Mouse (Mus musculus): ENCODE data around the gene Ube2l3. TPM values are rescaled to one million over a fixed set of nuclear protein-coding genes. Genes with fewer than 3 reads are reported as not detected.

Gene Ube2l3
- polyA plus RNA-seq, 1 experiment from 2014 or later = 332 TPM

DNA sequence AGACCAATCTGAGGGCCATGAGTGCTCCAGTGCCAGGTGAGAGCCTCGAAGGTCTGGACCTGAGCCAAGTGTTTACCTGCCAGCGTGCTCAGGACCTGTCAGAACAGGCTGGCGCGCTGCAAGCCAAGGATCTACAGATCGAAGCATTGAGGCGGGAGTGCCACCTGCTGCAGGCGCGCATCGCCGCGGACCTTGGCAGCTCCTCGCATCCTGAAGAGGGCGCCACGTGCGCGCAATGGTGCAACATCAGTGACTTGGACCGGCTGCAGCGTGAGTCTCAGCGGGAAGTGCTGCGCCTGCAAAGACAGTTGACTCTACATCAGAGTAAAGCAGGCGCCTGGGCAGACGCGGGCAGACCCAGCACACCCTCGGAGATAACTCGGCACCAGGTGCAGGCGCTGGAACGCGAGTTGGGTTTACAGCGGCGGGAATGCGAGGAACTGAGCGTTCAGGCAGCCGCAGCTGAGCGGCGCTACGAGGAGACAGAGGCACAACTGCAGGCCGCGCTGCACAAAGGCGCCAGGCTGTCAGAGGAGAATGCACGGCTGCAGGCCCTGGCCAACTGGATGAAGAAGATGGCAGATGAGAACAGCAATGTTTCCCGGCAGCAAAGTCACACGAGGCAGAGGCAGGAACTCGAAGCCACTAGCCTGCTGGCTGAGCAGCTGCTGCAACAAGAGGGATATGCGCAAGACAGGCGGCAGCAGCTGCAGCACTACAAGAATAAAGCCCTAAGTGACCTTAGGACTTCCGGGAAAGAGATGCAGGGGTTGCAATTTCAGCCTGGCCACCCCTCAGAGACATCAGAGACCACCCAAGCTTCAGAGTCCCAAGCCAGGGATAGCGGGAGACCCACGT is 7.8 kb upstream of the Ube2l3 start:
- Histone ChIP-seq H3K4me2 (replicated peaks; ENCODE audit: low read depth, low read length) (peak overlapping the region; percentile 99), H3K4me1 (ENCODE audit: insufficient read depth, low read length) (peaks cover 21% of the 10 kb centered on the region), H3K9ac (replicated peaks; ENCODE audit: low read length) (peak overlapping the region; percentile 37; the same call in 1 of the 2 replicates), H3K4me3 (ENCODE audit: low read length) (peak overlapping the region; percentile 64), H3K36me3 (ENCODE audit: insufficient read depth, low read length) (no peaks in the 10 kb centered on the region), H3K27ac (ENCODE audit: low read length) (peak overlapping the region; percentile 17; the same call in 1 of the 2 replicates), H3K9me3 (ENCODE audit: low read length) (no peaks in the 10 kb centered on the region), H3K27me3 (ENCODE audit: insufficient read depth, low read length) (peaks cover 9% of the 10 kb centered on the region)
- ATAC-seq (ENCODE audit: low FRiP score, low TSS enrichment) = peak; percentile 86
- 7% methylated on average over 48 of the region's 48 CpGs for WGBS

- Histone ChIP-seq H3K36me3 (ENCODE audit: insufficient read depth, low read length) (no peaks in the 10 kb centered on the region), H3K9ac (replicated peaks; ENCODE audit: low read length) (peak overlapping the region; percentile 37), H3K27ac (ENCODE audit: low read length) (peak overlapping the region; percentile 17; the same call in 1 of the 2 replicates), H3K9me3 (ENCODE audit: low read length) (no peaks in the 10 kb centered on the region), H3K4me1 (ENCODE audit: insufficient read depth, low read length) (peaks cover 21% of the 10 kb centered on the region), H3K4me3 (ENCODE audit: low read length) (peak overlapping the region; percentile 64), H3K4me2 (replicated peaks; ENCODE audit: low read depth, low read length) (peak overlapping the region; percentile 99), H3K27me3 (ENCODE audit: insufficient read depth, low read length) (peaks cover 9% of the 10 kb centered on the region)
- 1% methylated on average over 37 of the region's 37 CpGs for WGBS
- peak; percentile 4 for ATAC-seq (ENCODE audit: low FRiP score, low TSS enrichment)
Observed at GRCm38 (mm10) chr16:17209404-17209960, 7.0 kb upstream of the Ube2l3 start.

DNA sequence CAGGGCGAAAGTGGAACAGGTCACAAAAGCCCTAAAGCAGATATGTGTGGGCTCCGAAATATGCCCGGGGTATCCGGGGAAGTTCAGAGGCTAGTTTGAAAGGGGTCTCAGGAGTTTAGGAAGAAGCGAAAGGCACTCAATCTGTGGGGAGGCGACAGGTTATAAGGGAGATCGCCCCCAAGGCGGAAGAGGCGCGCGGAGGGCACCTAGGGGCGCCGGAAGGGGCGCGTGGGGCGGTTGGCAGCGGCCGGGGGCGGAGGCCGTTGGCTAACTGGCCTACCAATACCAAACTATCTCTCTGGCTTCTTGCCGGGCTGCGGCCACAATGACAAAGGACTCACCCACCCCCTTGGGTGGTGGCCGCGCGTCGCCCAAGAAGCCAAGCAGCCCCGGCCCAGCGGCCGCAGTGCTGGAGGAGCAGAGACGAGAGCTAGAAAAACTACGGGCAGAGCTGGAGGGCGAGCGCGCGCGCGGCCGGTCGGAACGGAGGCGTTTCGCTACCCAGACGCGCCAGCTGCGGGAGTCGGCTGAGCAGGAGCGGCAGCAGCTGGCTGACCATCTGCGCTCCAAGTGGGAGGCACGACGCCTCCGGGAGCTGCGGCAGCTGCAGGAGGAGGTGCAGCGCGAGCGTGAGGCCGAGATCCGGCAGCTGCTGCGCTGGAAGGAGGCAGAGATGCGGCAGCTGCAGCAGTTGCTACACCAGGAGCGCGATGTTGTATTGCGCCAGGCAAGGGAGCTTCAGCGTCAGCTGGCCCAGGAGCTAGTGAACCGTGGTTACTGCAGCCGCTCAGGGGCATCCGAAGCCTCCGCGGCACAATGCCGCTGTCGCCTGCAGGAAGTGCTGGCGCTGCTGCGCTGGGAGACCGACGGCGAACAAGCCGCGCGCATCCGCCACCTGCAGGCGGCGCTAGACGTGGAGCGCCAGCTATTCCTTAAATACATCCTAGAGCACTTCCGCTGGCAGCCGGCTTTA is 6.2 kb upstream of the Ube2l3 start, which contains the start of gene Rimbp3:
Gene Rimbp3, plus strand, starts transcription at position 215 of the 973 bp plus-strand sequence.
- under 1% methylated on average over 84 of the region's 85 CpGs for WGBS
- Histone ChIP-seq H3K27me3 (ENCODE audit: insufficient read depth, low read length) (peaks cover 9% of the 10 kb centered on the region), H3K9me3 (ENCODE audit: low read length) (no peaks in the 10 kb centered on the region), H3K36me3 (ENCODE audit: insufficient read depth, low read length) (no peaks in the 10 kb centered on the region), H3K27ac (ENCODE audit: low read length) (0 out of 2 replicates have a peak within 1 kb of the TSS, but pooled peaks have one; percentile 1), H3K4me1 (ENCODE audit: insufficient read depth, low read length) (peaks cover 21% of the 10 kb centered on the region), H3K9ac (replicated peaks; ENCODE audit: low read length) (peak within 1 kb of the TSS; percentile 72), H3K4me3 (ENCODE audit: low read length) (peak within 1 kb of the TSS; percentile 64), H3K4me2 (replicated peaks; ENCODE audit: low read depth, low read length) (peak within 1 kb of the TSS; percentile 99)
- peak; percentile 87 for ATAC-seq (ENCODE audit: low FRiP score, low TSS enrichment)

DNA sequence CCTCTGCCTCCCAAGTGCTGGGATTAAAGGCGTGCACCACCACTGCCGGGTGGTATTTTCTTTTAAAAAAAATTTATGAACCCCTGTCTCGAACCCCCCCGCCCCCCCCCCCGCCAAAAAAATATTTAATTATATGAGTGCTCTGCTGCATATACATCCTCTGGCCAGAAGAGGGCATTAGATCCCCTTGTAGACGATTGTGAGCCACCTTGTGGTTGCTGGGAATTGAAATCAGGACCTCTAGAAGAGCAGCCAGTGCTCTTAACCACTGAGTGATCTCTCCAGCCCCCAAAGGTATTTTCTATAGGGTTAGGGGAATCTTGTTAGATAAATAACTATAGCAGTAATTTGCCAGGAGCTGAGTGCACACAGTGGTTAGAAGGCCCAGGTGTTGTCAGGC is 2.5 kb upstream of the Ube2l3 start:
- no peak overlapping the region for H3K4me2 ChIP-seq (replicated peaks; ENCODE audit: low read depth, low read length)
- no peaks in the 10 kb centered on the region for H3K9me3 ChIP-seq (ENCODE audit: low read length)
- H3K4me1 ChIP-seq (ENCODE audit: insufficient read depth, low read length) = peaks cover 17% of the 10 kb centered on the region
- H3K27me3 ChIP-seq (ENCODE audit: insufficient read depth, low read length) = peaks cover 5% of the 10 kb centered on the region
- H3K36me3 ChIP-seq (ENCODE audit: insufficient read depth, low read length) = no peaks in the 10 kb centered on the region
- 2% methylated on average over 6 of the region's 6 CpGs for WGBS
- no peak overlapping the region for H3K4me3 ChIP-seq (ENCODE audit: low read length)
- no peak for ATAC-seq (ENCODE audit: low FRiP score, low TSS enrichment)
- no peak overlapping the region for H3K27ac ChIP-seq (ENCODE audit: low read length)
- H3K9ac ChIP-seq (replicated peaks; ENCODE audit: low read length) = no peak overlapping the region

DNA sequence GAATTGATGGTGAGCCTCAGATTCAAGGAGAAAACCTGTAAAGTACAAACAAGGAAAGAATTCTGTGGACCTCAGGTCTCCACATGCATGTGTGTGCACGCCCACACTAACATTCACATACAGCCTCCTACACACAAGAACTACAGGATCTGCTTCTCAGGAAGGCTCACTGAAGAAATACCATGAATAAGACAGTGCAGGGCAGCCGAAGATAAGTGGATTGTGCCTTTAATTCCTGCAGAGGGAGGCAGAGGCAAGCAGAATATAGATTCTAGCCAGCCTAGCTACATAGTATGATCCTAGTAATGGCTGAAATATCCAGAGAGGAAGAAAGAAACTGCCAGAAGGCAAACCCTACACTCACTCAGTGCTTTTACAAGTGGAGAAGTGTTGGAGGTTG is 472 bp downstream of the Ube2l3 start:
- no peak overlapping the region for H3K4me3 ChIP-seq (ENCODE audit: low read length)
- peak; percentile 62; the same call in 1 of the 2 replicates for ATAC-seq (ENCODE audit: low FRiP score, low TSS enrichment)
- H3K4me2 ChIP-seq (replicated peaks; ENCODE audit: low read depth, low read length) = no peak overlapping the region
- H3K36me3 ChIP-seq (ENCODE audit: insufficient read depth, low read length) = 0 out of 2 replicates have a peak, but pooled peaks cover 3% of the 10 kb centered on the region
- no peaks in the 10 kb centered on the region for H3K27me3 ChIP-seq (ENCODE audit: insufficient read depth, low read length)
- 44% methylated on average over 2 of the region's 2 CpGs for WGBS
- peaks cover 12% of the 10 kb centered on the region for H3K4me1 ChIP-seq (ENCODE audit: insufficient read depth, low read length)
- no peaks in the 10 kb centered on the region for H3K9me3 ChIP-seq (ENCODE audit: low read length)
- H3K9ac ChIP-seq (replicated peaks; ENCODE audit: low read length) = no peak overlapping the region
- peak overlapping the region; percentile 40; the same call in 1 of the 2 replicates for H3K27ac ChIP-seq (ENCODE audit: low read length)

DNA sequence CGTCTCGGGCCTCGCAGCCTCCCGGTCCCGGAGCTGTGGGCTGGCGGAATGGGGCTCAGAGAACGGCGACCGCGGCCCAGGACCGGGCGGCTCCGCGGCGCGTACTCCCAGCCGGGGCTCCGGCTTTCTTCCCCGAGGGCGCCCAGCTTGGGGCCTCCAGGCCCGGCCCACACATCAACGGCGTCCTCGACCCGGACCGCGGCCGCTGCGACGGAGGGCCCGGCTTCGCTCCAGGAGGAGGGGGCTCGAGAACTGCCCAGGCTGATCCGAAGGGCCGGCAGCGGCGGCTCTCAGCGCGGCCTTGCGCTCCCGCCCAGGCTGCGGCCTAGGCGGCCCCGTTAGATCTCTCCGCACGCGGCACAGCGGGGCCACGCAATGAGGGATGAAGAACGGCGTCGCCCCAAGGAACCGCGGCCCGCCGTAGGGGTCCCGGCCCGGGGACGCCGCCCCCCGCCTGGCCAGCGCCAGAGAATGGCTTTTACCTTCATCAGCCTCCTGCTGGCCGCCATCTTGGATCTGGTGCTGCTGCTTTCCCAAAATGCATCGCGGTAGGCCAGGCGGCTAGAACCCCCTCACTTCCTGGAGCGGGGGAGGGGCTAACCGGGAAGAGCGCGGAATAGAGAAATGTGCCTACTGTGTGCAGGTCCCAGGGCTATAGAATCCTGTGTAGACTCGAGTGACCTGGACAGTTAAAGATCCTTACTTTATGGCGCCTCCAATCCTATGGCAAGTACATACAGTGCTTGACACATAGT is 1.3 kb downstream of the Ube2l3 start:
- Histone ChIP-seq H3K27me3 (ENCODE audit: insufficient read depth, low read length) (no peaks in the 10 kb centered on the region), H3K9me3 (ENCODE audit: low read length) (no peaks in the 10 kb centered on the region), H3K4me1 (ENCODE audit: insufficient read depth, low read length) (peaks cover 12% of the 10 kb centered on the region), H3K4me3 (ENCODE audit: low read length) (peak overlapping the region; percentile 100), H3K4me2 (replicated peaks; ENCODE audit: low read depth, low read length) (peak overlapping the region; percentile 78), H3K27ac (ENCODE audit: low read length) (peak overlapping the region; percentile 79), H3K9ac (replicated peaks; ENCODE audit: low read length) (peak overlapping the region; percentile 100), H3K36me3 (ENCODE audit: insufficient read depth, low read length) (0 out of 2 replicates have a peak, but pooled peaks cover 3% of the 10 kb centered on the region)
- peak; percentile 89 for ATAC-seq (ENCODE audit: low FRiP score, low TSS enrichment)
- under 1% methylated on average over 67 of the region's 72 CpGs for WGBS

DNA sequence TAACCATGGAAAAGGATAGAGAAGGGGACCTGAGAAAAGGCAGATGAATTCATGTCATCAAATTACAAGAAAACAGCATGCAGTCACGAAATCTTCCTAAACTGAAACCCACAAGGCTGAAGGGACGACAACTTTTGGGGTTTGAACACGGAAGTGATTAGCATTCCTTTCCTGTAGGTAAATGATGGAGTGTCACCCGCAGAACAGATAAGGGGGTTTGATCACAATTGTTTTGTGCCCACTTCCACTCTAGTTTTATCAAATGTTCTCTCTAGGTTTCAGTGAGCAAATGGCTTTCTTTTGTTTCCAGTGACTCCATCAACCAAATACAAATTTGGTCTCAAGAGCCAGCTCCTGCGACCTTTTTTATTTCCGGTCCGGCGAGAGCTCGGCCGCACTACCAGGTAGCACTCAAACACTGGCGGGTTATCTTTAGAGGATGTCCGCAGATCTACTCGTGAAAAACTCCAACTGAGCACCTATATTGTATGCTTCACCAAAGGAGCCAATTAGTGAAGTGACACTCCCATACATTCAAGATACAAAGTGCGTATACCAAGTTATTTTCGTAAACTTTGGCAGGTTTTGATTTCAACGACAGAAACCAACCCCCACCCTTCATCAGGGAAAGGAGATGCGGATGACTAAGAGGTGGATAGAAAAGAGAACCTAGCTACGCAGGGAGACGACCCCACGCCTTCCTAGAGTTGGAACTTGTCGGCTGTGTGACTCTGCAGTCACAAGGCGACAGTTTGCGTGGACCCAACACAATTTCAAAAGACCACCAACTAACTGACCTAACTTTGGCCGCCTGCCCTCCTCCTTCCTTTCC is 2.1 kb downstream of the Ube2l3 start:
- WGBS = 4% methylated on average over 24 of the region's 24 CpGs
- H3K9ac ChIP-seq (replicated peaks; ENCODE audit: low read length) = peak overlapping the region; percentile 100
- H3K4me2 ChIP-seq (replicated peaks; ENCODE audit: low read depth, low read length) = peak overlapping the region; percentile 78
- ATAC-seq (ENCODE audit: low FRiP score, low TSS enrichment) = peak; percentile 21; the same call in 1 of the 2 replicates
- no peaks in the 10 kb centered on the region for H3K9me3 ChIP-seq (ENCODE audit: low read length)
- no peaks in the 10 kb centered on the region for H3K27me3 ChIP-seq (ENCODE audit: insufficient read depth, low read length)
- peaks cover 12% of the 10 kb centered on the region for H3K4me1 ChIP-seq (ENCODE audit: insufficient read depth, low read length)
- H3K36me3 ChIP-seq (ENCODE audit: insufficient read depth, low read length) = 0 out of 2 replicates have a peak, but pooled peaks cover 3% of the 10 kb centered on the region
- H3K27ac ChIP-seq (ENCODE audit: low read length) = peak overlapping the region; percentile 79; the same call in 1 of the 2 replicates
- peak overlapping the region; percentile 100 for H3K4me3 ChIP-seq (ENCODE audit: low read length)

DNA sequence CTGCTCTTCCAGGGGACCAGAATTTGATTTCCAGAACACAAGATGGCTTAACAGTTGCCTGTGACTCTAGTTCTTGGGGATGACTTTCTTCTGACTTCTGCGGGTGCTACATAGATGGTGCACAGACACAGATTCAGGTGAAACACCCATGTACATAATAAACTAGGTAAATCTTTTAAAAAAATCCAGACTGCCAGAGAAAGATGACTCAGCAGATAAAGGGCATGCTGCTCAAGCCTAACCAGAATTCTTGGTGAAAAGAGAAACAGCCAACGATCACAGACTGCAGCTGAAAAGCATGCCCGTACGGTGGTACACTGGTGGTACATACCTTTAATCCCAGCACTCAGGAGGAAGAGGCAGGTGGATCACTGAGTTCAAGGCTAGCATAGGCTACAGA is 8.6 kb downstream of the Ube2l3 start:
- no peaks in the 10 kb centered on the region for H3K4me1 ChIP-seq (ENCODE audit: insufficient read depth, low read length)
- no peak overlapping the region for H3K27ac ChIP-seq (ENCODE audit: low read length)
- ATAC-seq (ENCODE audit: low FRiP score, low TSS enrichment) = no peak
- H3K9ac ChIP-seq (replicated peaks; ENCODE audit: low read length) = no peak overlapping the region
- no peak overlapping the region for H3K4me2 ChIP-seq (replicated peaks; ENCODE audit: low read depth, low read length)
- H3K9me3 ChIP-seq (ENCODE audit: low read length) = no peaks in the 10 kb centered on the region
- H3K4me3 ChIP-seq (ENCODE audit: low read length) = no peak overlapping the region
- 86% methylated on average over 4 of the region's 4 CpGs for WGBS
- H3K27me3 ChIP-seq (ENCODE audit: insufficient read depth, low read length) = no peaks in the 10 kb centered on the region
- peaks cover 8% of the 10 kb centered on the region; the same call in 1 of the 2 replicates for H3K36me3 ChIP-seq (ENCODE audit: insufficient read depth, low read length)
